Mouse (Mus musculus): ENCODE data around the gene Fam173b. TPM values are rescaled to one million over a fixed set of nuclear protein-coding genes. Genes with fewer than 3 reads are reported as not detected.

The Fam173b gene
- total and polyA plus RNA-seq, 3 experiments = 24.5 to 33.8 (median 32.1) TPM

DNA sequence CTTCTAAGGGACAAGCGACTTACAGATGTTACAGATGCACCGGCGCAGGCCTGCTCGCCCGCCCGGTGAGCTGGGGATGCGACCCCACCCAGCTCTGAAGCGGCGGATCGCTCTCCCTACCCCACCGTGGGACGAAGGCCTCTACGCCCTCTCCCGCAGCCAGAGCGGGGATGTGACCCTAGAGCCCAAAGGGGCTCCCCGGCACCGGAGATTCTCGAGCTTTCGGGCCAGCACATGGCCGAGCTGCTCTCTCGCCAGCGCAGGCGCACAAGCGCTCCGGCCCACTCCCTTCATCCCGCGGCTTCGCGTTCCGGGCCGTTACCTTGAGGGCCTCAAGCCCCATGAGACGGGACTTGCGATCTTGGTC lies 390 bp upstream of the Fam173b start:
- H3K27me3 ChIP-seq (replicated peaks) = no peaks in the 10 kb centered on the region
- in situ Hi-C loops (cut with MboI; ENCODE audit: low pct_ligation_motif_present, low pct_unique_long_range_greater_than_20kb, low sequenced_read_pairs) (no loop called here), dilution Hi-C loops (cut with MboI; ENCODE audit: extremely low pct_ligation_motif_present, extremely low pct_unique_long_range_greater_than_20kb, low sequenced_read_pairs) (no loop called here)
- H3K4me1 ChIP-seq (ENCODE audit: control insufficient read depth in 1 of 2, insufficient read depth in 2 of 2) = peaks cover 16 to 45% of the 10 kb centered on the region in 2 experiments
- H3K36me3 ChIP-seq (replicated peaks in 1 of 2; ENCODE audit: control insufficient read depth in 1 of 2, insufficient read depth in 1 of 2, low read length in 1 of 2) = peaks cover 19 to 53% of the 10 kb centered on the region in 2 experiments
- peaks cover 56% of the 10 kb centered on the region for H3K79me2 ChIP-seq (replicated peaks; ENCODE audit: control insufficient read depth, extremely low read depth, insufficient read depth, poor library complexity, severe bottlenecking)
- H3K9ac ChIP-seq (ENCODE audit: insufficient read depth, low read depth) = peak overlapping the region; percentile 74
- no peak for DNase-seq (ENCODE audit: extremely low read depth)
- peak; percentile 88 for TF ChIP-seq MYC (IDR thresholded peaks at IDR 0.05; ENCODE audit: low read depth, low read length)
- TF ChIP-seq MXI1 (IDR thresholded peaks at IDR 0.05; ENCODE audit: low read depth, low read length) = peak; percentile 95
- no peak for TF ChIP-seq TBP (conservative IDR thresholded peaks at IDR 0.05; ENCODE audit: low read depth, low read length)
- no peak for TF ChIP-seq USF1 (IDR thresholded peaks at IDR 0.05; ENCODE audit: low read depth, low read length)
- TF ChIP-seq UBTF (IDR thresholded peaks at IDR 0.05; ENCODE audit: low read depth, low read length) = 0 out of 2 replicates have a peak, but pooled peaks have one; percentile 33
- TF ChIP-seq ZC3H11A (IDR thresholded peaks at IDR 0.05; ENCODE audit: low read depth, low read length) = no peak
- TF ChIP-seq MAX (IDR thresholded peaks at IDR 0.05; ENCODE audit: low read length) = peak; percentile 92
- 0 out of 2 replicates have a peak, but pooled peaks have one; percentile 40 for TF ChIP-seq MAZ (IDR thresholded peaks at IDR 0.05; ENCODE audit: low read depth, low read length)
- no peak for TF ChIP-seq IRF4 (IDR thresholded peaks at IDR 0.05; ENCODE audit: low read depth, low read length)
- no peaks in the 10 kb centered on the region for H3K9me3 ChIP-seq (replicated peaks; ENCODE audit: low read length)
- peak overlapping the region; percentile 76 to 85 (median 76) for H3K4me3 ChIP-seq (replicated peaks in 1 of 3; ENCODE audit: low read depth in 2 of 3, low read length in 2 of 3, poor library complexity in 1 of 3)
- 0 out of 2 replicates have a peak overlapping the region, but pooled peaks have one; percentile 94 for H3K4me2 ChIP-seq (ENCODE audit: insufficient read depth, low read depth, poor library complexity, severe bottlenecking)
- H3K27ac ChIP-seq (ENCODE audit: insufficient read depth, low read depth) = peak overlapping the region; percentile 56

DNA sequence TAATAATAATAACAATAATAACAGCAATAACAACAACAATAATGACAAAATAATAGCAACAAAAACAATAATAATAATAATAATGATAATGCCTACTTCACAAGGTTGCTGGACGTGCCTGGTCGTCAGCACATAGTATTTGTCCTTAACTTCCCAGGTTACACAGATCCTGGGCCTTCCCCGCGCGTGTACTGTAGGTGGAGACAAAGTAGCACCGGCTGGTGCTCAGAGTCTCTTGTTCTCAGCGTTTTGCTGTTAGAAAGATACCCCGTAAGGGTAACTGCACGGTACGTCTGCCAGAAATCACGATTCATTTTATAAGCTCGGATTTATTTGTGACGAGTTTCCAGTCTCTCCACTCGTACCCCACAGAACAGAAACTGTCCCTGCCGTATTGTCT lies 774 bp downstream of the Fam173b start:
- Histone ChIP-seq H3K79me2 (replicated peaks; ENCODE audit: control insufficient read depth, extremely low read depth, insufficient read depth, poor library complexity, severe bottlenecking) (peaks cover 46% of the 10 kb centered on the region), H3K9me3 (replicated peaks; ENCODE audit: low read length) (no peaks in the 10 kb centered on the region), H3K9ac (ENCODE audit: insufficient read depth, low read depth) (peak overlapping the region; percentile 96), H3K36me3 (replicated peaks in 1 of 2; ENCODE audit: control insufficient read depth in 1 of 2, insufficient read depth in 1 of 2, low read length in 1 of 2) (peaks cover 17 to 53% of the 10 kb centered on the region in 2 experiments), H3K27ac (ENCODE audit: insufficient read depth, low read depth) (no peak overlapping the region), H3K4me2 (ENCODE audit: insufficient read depth, low read depth, poor library complexity, severe bottlenecking) (peak overlapping the region; percentile 88), H3K27me3 (replicated peaks) (no peaks in the 10 kb centered on the region), H3K4me1 (ENCODE audit: control insufficient read depth in 1 of 2, insufficient read depth in 2 of 2) (peaks cover 14 to 42% of the 10 kb centered on the region in 2 experiments), H3K4me3 (replicated peaks in 1 of 3; ENCODE audit: low read depth in 2 of 3, low read length in 2 of 3, poor library complexity in 1 of 3) (peak overlapping the region; percentile 76 to 99 (median 85))
- dilution Hi-C loops (cut with MboI; ENCODE audit: extremely low pct_ligation_motif_present, extremely low pct_unique_long_range_greater_than_20kb, low sequenced_read_pairs) = no loop called here
- TF ChIP-seq RAD21 (IDR thresholded peaks at IDR 0.05; ENCODE audit: low read depth, low read length) (peak; percentile 56), PAX5 (IDR thresholded peaks at IDR 0.05; ENCODE audit: low read length) (no peak), MYC (IDR thresholded peaks at IDR 0.05; ENCODE audit: low read depth, low read length) (0 out of 2 replicates have a peak, but pooled peaks have one; percentile 22), SIN3A (IDR thresholded peaks at IDR 0.05; ENCODE audit: low read length) (0 out of 2 replicates have a peak, but pooled peaks have one; percentile 37), CHD2 (IDR thresholded peaks at IDR 0.05; ENCODE audit: low read length) (no peak), POLR2A (IDR thresholded peaks at IDR 0.05; ENCODE audit: low read depth, low read length) (no peak), ZNF384 (IDR thresholded peaks at IDR 0.05; ENCODE audit: low read depth, low read length) (no peak), MAX (IDR thresholded peaks at IDR 0.05; ENCODE audit: low read length) (0 out of 2 replicates have a peak, but pooled peaks have one; percentile 2), USF1 (IDR thresholded peaks at IDR 0.05; ENCODE audit: low read depth, low read length) (no peak), ETS1 (conservative IDR thresholded peaks at IDR 0.05; ENCODE audit: low read depth, low read length) (no peak), HCFC1 (IDR thresholded peaks at IDR 0.05; ENCODE audit: low read depth, low read length) (no peak), EP300 (IDR thresholded peaks at IDR 0.05; ENCODE audit: low read length) (no peak), TCF12 (IDR thresholded peaks at IDR 0.05; ENCODE audit: low read depth, low read length) (no peak), CTCF (conservative IDR thresholded peaks at IDR 0.05 in 1 of 2, IDR thresholded peaks at IDR 0.05 in 1 of 2; ENCODE audit: low read depth in 2 of 2, low read length in 2 of 2) (peak in 1 of 2 experiments; percentile 51; a peak in 2 of 4 replicates), SMC3 (IDR thresholded peaks at IDR 0.05; ENCODE audit: low read depth, low read length) (peak; percentile 22)
- in situ Hi-C loops (cut with MboI; ENCODE audit: low pct_ligation_motif_present, low pct_unique_long_range_greater_than_20kb, low sequenced_read_pairs) = no loop called here
- peak; percentile 71 for DNase-seq (ENCODE audit: extremely low read depth)

All from CH12.LX (cell line).